Mouse (Mus musculus) embryonic fibroblast, embryonic 13.5 days (primary cell): ENCODE measurements around the gene Lasp1. TPM values are rescaled to one million over a fixed set of nuclear protein-coding genes. Genes with fewer than 3 reads are reported as not detected.
A peak's percentile ranks its signal among the peaks of the same experiment; 100 is the strongest.

Experiments
- H3K27ac ChIP-seq: 2 replicates; pipeline ENCODE4 v1.5.1; 2012; ENCODE audit warnings: low read length, control low read depth, inconsistent platforms; ENCODE audit not compliant: insufficient read depth
- H3K4me1 ChIP-seq: 2 replicates; pipeline ENCODE4 v1.6.1; 2011; ENCODE audit warnings: low read length; ENCODE audit not compliant: control insufficient read depth, insufficient read depth
- H3K4me3 ChIP-seq: 2 replicates; pipeline ENCODE4 v1.5.1; 2011; ENCODE audit warnings: mild to moderate bottlenecking, control low read depth, low read length; ENCODE audit not compliant: insufficient read depth
- CTCF ChIP-seq: IDR thresholded peaks from 2 replicates; pipeline ENCODE4 v1.5.1; 2011; ENCODE audit warnings: mild to moderate bottlenecking, control low read depth, low read length, moderate library complexity, borderline replicate concordance; ENCODE audit not compliant: insufficient read depth
- POLR2A ChIP-seq: IDR thresholded peaks from 2 replicates; pipeline ENCODE4 v1.6.1; 2011; ENCODE audit warnings: low read depth, mild to moderate bottlenecking, control low read depth, low read length, moderate library complexity
- polyA plus RNA-seq: library from polyadenylated mRNA; stranded (reverse); fragments of >200 nt; gene quantifications from 2 replicates; pipeline ENCODE4 v1.2.4, GENCODE M21; 2011; ENCODE audit warnings: low read depth; ENCODE audit not compliant: missing spikeins, insufficient read length

Gene Lasp1
- polyA plus RNA-seq, 1 experiment, result 243 TPM

- no peak for TF ChIP-seq CTCF
- no peak for TF ChIP-seq POLR2A
- Histone ChIP-seq H3K4me3 (no peak overlapping the region), H3K27ac (peak overlapping the region; percentile 2; the same call in 1 of the 2 replicates), H3K4me1 (peaks cover 45% of the 10 kb centered on the region)
These were observed 18.1 kb downstream of the Lasp1 start for GRCm38 (mm10) chr11:97816916-97817315.

GRCm38 (mm10) chr11:97817379-97817778 is 18.6 kb downstream of the Lasp1 start:
- no peak for TF ChIP-seq CTCF
- no peak for TF ChIP-seq POLR2A
- Histone ChIP-seq H3K4me3 (no peak overlapping the region), H3K27ac (peak overlapping the region; percentile 34), H3K4me1 (peaks cover 44% of the 10 kb centered on the region)

- Histone ChIP-seq H3K4me1 (peaks cover 38% of the 10 kb centered on the region), H3K27ac (peak overlapping the region; percentile 31; the same call in 1 of the 2 replicates), H3K4me3 (no peak overlapping the region)
- TF ChIP-seq CTCF (no peak), POLR2A (no peak)
These were observed 19.2 kb downstream of the Lasp1 start for GRCm38 (mm10) chr11:97818003-97818402.

GRCm38 (mm10) chr11:97818571-97818970 is 19.8 kb downstream of the Lasp1 start:
- H3K4me3 ChIP-seq, result no peak overlapping the region
- H3K4me1 ChIP-seq, result peaks cover 34% of the 10 kb centered on the region
- TF ChIP-seq POLR2A (no peak), CTCF (no peak)
- peak overlapping the region; percentile 43 for H3K27ac ChIP-seq

DNA sequence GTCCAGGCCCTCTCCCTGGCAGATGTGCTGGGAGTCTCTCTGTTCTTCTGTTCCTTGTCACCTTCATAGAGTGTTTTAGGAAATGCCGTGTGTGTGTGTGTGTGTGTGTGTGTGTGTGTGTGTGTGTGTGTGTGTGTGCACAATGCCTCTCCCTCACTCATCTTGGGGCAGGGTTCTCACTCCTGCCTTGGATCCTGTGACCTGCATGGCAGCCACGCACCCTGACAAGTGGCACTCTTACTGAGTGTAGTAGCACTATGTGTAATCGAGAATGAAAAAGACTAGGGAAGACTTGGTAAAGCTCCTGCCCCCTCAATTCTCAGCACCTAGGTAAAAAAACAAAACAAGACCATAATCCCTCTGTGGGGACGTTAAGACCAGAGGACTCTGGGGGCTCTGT is 20.3 kb downstream of the Lasp1 start:
- Histone ChIP-seq H3K27ac (peak overlapping the region; percentile 43), H3K4me3 (no peak overlapping the region), H3K4me1 (peaks cover 32% of the 10 kb centered on the region)
- TF ChIP-seq CTCF, result no peak
- no peak for TF ChIP-seq POLR2A

GRCm38 (mm10) chr11:97819923-97820322 is 21.1 kb downstream of the Lasp1 start:
- peaks cover 32% of the 10 kb centered on the region for H3K4me1 ChIP-seq

GRCm38 (mm10) chr11:97820840-97821239 is 22.0 kb downstream of the Lasp1 start:
- Histone ChIP-seq H3K4me3 (no peak overlapping the region), H3K4me1 (peaks cover 28% of the 10 kb centered on the region), H3K27ac (peak overlapping the region; percentile 9; the same call in 1 of the 2 replicates)
- TF ChIP-seq POLR2A, result no peak
- no peak for TF ChIP-seq CTCF

More at GRCm38 (mm10) chr11:97819923-97820322, 21.1 kb downstream of the Lasp1 start:
- Histone ChIP-seq H3K4me3 (no peak overlapping the region), H3K27ac (no peak overlapping the region)
- no peak for TF ChIP-seq CTCF
- TF ChIP-seq POLR2A, result no peak

- Histone ChIP-seq H3K4me3 (no peak overlapping the region), H3K4me1 (peaks cover 26% of the 10 kb centered on the region), H3K27ac (no peak overlapping the region)
- no peak for TF ChIP-seq POLR2A
- TF ChIP-seq CTCF, result no peak
These were observed 22.7 kb downstream of the Lasp1 start for GRCm38 (mm10) chr11:97821401-97822064.

DNA sequence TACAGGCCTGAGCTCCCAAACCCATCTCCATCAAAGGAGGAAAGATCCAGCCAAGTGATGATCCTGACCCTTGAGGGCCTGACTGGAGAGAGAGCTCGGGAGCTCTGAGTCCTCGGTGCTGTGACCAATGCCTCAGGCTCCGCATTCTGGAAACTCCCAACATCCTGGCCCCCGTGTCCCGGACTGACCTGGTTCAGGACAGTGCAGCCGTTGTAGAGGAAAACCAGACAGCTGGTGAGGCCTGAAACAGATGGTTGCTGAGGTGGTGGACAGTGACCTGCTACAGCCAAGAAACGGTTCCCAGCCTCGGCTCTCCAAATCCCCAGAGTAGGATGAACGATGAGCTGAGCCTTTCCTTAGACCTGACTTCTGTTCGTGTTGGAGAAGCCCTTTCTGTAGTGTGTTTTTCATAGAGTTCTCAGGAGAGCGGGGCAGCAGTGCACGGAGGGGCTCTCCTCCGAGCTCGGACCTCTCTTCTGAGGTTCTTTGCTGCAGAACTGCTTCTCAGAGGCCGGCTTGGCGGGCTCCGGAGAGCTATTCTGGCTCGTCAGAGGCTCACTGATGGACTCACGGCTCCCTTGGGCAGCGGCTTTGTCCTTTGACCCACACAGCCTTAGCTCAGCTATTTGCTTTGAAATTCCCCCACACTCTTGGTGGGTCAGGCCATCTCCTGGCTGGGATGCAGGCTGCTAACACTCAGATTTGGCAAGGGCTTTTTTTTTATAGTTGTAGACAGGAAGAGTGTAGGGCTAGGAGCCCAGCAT is 24.2 kb downstream of the Lasp1 start:
- H3K4me3 ChIP-seq, result no peak overlapping the region
- no peak overlapping the region for H3K27ac ChIP-seq
- TF ChIP-seq CTCF (no peak), POLR2A (no peak)
- H3K4me1 ChIP-seq, result peaks cover 21% of the 10 kb centered on the region

DNA sequence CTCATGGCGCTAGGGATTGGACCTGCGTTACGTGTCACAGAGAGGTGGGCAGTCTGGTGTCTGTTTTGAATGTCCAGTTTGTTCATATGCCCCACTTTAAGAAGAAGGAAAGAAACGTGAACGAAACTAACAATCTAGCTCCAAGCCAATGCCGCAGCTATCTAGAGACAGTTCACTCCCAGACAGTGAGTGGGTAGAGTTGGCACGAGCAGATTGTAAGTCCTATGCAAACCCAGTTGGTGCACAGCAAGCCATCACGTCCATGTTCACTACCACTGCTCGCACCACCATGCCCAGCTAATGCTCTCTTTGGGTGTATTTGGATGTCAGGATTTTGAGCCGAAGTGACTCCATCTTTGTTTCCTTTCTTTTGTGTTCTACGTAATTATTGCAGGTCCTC is 25.4 kb downstream of the Lasp1 start:
- no peak for TF ChIP-seq CTCF
- TF ChIP-seq POLR2A, result no peak
- Histone ChIP-seq H3K4me3 (no peak overlapping the region), H3K27ac (no peak overlapping the region), H3K4me1 (peaks cover 16% of the 10 kb centered on the region)
